Mouse (Mus musculus): Measurements from ENCODE around the gene Olfr561.

Olfr561 gene

GRCm38 (mm10) chr7:102770921-102771320, at the start of gene Olfr561:
Gene Olfr561 (plus strand): TSS chr7:102771221.
- no peak for DNase-seq

DNA sequence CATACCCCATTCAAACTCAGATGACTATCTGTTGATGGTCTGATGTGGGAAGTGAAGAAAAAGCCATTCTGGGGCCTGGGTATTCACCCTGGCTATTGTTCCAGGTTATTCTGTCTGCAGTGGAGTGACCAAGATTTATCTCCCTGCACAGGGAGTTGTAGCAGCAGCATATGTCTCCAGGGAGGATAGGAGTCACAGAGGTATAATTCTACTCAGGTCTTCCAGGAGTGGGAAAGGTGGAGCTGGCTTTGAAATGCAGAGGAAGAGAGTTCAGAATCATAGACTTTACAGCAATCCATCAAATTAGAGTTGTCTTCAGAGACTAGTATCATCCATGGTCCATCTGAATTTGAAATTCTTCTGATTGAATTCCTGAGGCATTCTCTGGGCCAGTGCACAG, 43.6 kb upstream of the Olfr561 start, which contains the start of gene Olfr559:
Gene Olfr559 (minus strand): TSS at position 101 of the 400 bp plus-strand sequence.
- no peak for DNase-seq

DNA sequence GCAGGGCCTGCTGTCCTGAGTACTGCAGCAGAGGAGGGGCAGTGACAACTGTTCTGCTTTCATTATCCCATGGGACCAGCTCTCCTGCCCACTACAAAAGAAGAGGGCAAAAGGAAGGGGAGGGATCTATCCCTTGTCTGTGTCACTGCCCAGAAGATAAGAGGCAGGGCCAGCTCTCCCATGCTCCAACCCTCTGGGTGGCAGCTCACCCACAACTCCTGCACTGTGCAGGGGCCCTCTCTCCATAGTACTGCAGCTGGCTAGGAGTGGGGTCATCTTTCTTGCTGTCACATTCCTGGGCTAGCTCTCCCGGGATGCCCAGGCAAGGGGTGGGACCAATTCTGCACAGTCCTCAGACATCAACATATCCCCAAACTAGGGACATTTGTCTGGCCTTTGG, 37.2 kb upstream of the Olfr561 start:
- no peak for DNase-seq

- no peak for DNase-seq
These were observed 33.3 kb upstream of the Olfr561 start for GRCm38 (mm10) chr7:102737705-102738104.

GRCm38 (mm10) chr7:102752086-102752485, 18.9 kb upstream of the Olfr561 start:
- peak; percentile 4 for DNase-seq

GRCm38 (mm10) chr7:102759266-102759665, 11.8 kb upstream of the Olfr561 start, which contains the start of the genes Olfr560 and Olfr78:
Gene Olfr560 (minus strand): TSS chr7:102759366.
Gene Olfr78 (minus strand): TSS chr7:102759471.
- no peak for DNase-seq

- DNase-seq: no peak
These were observed 32.2 kb downstream of the Olfr561 start, which contains the start of gene Olfr564 for GRCm38 (mm10) chr7:102803180-102803579. Gene Olfr564 (plus strand): TSS chr7:102803480.

Data from lung, postnatal 10 days (tissue).